Mouse (Mus musculus) naive thymus-derived CD4-positive, alpha-beta T cell, adult 2 months (primary cell): ENCODE data around the gene Apba1.

ENCODE experiments used
- DNase-seq: peaks from one replicate; pipeline ENCODE4 v3.0.0-alpha.2; 2011; ENCODE audit warnings: low read depth

The Apba1 gene

DNA sequence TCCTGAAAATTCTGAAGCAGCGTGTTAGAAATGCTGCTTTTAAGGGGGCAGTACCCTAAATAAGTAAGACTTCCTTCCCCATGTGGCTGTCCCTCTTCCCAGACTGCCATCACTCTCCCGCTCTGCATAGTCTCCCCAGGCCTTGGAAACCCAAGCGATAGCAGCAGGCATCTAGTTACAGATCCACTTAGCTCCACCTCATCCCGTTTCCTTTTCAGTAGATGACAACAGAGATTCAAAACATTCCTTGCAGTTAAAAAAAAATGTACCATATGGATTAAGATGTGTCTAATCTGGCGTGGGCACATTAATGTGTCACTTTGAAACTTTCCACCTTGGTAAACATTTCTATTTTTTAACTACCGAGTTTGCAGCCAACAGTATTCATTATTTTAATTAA, 48.1 kb downstream of the Apba1 start:
- DNase-seq = no peak

DNA sequence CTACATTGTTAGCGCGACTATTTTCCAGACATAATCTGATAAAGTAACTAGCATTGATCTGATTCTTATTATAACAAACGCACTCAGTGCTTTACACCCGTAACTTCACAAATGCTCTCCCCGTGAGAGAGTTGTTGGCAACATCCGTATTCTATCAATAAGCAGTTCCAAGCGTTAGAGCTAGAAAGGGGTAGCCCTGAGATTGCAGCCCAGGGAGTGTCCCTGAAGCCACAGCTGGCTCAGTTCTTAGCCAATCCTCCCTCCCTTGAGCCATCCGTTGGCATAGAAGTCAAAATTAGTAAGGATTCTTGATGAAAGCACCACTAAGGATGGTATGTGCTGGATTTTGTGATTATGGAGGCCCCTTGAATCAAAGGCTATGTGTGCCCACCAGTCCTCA, 48.7 kb downstream of the Apba1 start:
- DNase-seq = no peak

DNA sequence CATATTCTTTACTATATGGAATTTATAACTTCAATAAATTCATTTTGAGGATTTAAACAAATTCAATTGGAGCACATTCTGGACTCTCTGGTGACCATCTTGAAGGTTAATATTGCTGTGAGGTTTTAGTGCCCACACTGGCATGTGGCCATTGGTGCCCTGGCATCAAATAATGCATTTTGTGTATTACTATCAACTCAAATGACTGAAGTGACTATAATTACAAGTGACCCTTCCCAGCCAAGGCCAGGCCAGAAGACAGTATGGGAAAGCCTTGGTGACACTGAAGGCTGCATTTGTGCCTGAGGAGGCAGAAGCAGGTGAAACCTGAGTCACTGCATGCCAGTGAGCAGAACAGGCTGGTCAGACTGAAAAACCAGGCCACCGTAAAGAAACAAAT, 50.5 kb downstream of the Apba1 start:
- no peak for DNase-seq

DNA sequence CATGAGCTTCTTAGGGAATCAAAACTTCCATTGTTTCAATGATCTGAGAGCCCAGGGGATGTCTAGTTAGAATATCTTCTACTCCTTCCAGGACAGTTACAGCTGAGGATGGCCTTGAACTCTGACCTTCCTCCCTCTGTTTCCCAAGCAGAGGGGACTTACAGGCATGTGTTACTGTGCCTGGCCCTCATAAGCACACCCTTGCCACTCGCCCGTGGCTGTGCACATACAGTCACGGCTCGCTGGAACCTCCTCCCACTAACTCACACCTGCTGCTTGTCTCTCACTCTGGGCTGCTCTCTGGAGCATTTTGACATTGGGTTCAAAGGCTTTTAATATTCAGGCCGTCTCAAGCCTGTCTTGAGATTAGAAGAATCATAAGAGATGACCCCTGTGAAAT, 51.8 kb downstream of the Apba1 start:
- DNase-seq = no peak

- DNase-seq = no peak
Observed at GRCm38 (mm10) chr19:23810976-23811375, 52.3 kb downstream of the Apba1 start.

- no peak for DNase-seq
Observed at GRCm38 (mm10) chr19:23816762-23817161, 58.1 kb downstream of the Apba1 start.

DNA sequence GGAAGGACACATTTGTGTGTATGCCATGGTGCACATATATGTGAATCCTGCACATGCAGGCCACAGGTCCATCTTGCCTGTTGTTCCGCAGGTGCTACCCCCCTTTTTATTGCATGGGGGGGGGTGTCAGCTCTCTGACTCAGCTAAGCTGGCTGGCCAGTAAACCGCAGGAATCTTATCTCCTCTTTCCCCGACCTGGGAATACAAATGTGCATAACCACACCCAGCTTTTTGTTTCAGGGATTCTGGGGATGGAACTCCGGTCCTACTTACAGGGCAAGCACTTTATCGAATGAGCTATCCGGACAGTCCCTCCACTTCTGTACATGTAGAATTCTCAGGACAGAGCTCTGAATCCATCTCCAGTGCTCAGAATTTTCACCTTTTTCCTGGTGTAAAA, 58.5 kb downstream of the Apba1 start:
- no peak for DNase-seq

DNA sequence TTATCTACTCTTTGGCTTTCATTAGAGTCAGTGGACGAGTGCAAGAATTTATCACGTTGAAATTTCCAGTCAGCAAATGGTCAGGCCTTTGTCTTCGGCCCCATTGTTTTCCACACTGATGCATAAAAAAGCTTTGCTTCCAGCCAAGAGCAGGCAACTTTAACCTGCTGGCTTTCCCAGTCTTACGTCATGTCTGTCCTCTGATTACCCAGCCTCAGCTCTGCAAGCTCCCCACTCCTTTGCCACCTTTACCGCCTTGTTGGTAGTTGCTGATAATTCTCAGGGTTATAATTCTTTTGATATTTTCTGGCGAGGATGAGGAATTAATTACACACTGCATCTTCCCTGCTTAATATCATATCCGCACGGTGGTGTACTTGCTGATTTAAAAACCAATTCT, 61.2 kb downstream of the Apba1 start:
- DNase-seq = no peak

- DNase-seq = no peak
Observed at GRCm38 (mm10) chr19:23822497-23822896, 63.8 kb downstream of the Apba1 start.

- no peak for DNase-seq
Observed at GRCm38 (mm10) chr19:23823533-23823932, 64.8 kb downstream of the Apba1 start.

DNA sequence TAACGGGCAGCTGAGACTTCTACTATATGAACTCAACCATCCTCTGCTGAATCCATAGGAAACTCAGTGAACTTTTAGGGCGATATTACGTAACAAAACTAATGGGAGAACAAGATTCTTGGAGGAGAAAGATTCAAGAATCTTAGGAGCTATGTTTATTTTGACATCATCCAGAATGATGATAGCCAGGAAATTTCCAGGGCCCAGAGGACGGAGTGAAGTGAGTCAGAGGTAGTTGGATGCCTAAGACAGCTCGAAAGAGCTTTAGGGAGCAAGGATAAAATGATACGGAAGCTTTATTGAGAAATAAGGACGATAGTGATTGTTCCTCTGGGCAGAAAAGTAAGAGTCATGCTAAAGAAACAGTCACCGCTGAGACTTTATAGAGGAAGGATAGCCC, 67.6 kb downstream of the Apba1 start:
- no peak for DNase-seq

- no peak for DNase-seq
Observed at GRCm38 (mm10) chr19:23830761-23831160, 72.1 kb downstream of the Apba1 start.

DNA sequence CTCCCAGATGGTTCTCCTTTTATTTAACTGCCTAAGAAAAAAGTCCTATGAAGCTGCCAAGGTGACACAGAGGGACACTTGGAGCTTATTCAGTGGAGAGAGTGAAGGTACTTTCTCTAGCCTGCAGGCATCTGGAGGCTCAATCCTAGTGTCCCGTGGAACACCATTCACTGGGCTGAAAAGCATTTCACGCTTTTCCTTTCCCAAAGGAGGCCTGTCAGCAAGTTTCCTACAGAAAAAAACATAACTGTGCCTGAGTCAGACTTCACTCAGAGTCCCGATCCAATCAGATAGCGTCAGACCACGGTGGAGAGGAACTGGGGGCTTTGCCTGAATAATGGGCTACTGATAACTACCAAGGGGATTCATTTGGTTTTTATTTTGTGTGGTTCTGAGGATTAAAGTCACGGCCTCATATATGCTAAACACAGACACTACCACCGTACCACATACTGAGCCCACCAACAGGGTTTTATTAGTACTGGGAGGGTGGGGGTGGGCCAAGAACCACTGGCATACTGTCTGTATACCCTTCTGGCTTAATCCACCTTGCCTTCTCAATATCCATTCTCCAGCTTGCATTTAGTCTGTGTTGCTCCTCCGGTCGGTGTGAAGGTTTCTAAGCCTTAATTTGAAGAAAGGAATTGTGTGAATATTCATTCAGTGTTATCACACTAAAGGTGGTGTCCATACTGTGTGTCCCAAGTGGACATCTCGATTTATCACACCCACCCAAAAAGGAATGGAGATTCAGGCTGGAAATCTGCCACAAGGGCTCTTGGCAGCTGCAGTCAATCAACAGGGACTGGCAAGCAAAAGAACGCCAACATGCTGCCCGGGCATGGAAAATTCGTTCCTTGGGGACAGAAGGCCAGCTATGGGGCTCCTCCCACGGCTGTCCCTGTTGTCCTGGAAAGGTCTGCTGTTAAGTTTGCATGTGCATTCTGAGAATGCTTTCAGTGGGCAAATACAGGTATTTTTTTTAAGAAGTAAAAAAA, 75.3 kb downstream of the Apba1 start:
- no peak for DNase-seq

DNA sequence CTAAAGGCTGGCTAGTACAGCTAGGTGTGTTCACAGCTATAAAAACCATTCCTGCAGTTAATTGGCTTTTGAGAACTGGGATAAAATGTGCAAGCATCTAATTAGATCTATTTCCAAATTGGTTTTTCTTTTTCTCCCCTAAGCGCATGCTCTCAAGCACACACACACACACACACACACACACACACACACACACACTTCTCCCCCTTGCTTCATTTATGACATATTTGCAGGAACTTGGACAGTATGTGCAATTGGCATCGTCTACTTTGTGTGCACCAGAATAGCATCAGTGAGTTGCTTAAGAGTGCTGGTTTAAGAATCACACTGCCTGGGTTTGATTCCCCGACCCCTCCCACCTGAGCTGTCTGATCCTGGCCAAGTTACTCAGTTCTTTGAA, 76.0 kb downstream of the Apba1 start:
- DNase-seq = no peak

DNA sequence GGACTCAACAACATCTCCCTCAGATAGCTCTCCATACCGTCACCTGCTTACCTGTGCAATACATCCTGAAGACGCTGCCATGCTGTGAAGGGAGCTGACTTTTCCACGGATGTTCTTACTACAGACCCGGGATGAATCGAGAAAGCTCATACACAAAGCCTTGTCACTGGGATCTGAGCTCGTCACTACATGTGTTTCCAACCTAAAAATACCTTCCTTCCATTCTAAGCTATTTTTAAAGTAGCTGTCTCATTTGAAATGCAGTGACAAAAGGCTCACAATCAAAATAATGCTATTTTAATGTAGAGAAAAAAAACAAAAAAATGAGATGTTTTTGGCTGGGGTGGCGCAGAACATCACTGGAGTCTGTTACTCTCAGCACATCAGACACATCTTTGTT, 97.1 kb downstream of the Apba1 start:
- DNase-seq = no peak

GRCm38 (mm10) chr19:23858091-23858490, 99.4 kb downstream of the Apba1 start:
- DNase-seq = no peak

- no peak for DNase-seq
Observed at GRCm38 (mm10) chr19:23858781-23859180, 100.1 kb downstream of the Apba1 start.

GRCm38 (mm10) chr19:23860151-23860820, 101.6 kb downstream of the Apba1 start:
- DNase-seq = peak; percentile 9

DNA sequence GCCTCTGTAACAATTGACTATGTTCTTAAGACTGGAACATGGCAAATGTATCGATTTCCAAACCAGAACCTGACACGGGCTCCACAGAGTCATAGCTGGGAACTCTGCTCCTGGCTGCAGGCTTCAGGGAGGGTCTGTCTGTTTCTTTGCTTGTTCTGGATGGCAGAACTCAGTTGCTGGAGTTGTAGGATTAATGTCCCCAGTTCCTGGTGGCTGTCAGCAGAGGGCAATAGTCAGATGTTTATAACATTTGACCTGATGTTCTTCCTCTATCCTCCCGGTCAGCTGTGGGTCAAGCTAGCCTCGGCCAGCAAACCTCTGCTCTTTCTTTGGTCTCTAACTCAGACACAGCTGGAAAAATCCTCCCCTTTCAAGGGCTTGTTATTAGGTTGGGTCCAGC, 104.0 kb downstream of the Apba1 start:
- DNase-seq = no peak

- DNase-seq = no peak
Observed at GRCm38 (mm10) chr19:23863959-23864358, 105.3 kb downstream of the Apba1 start.

GRCm38 (mm10) chr19:23866045-23866444, 107.4 kb downstream of the Apba1 start:
- DNase-seq = no peak

- no peak for DNase-seq
Observed at GRCm38 (mm10) chr19:23867052-23867451, 108.4 kb downstream of the Apba1 start.

DNA sequence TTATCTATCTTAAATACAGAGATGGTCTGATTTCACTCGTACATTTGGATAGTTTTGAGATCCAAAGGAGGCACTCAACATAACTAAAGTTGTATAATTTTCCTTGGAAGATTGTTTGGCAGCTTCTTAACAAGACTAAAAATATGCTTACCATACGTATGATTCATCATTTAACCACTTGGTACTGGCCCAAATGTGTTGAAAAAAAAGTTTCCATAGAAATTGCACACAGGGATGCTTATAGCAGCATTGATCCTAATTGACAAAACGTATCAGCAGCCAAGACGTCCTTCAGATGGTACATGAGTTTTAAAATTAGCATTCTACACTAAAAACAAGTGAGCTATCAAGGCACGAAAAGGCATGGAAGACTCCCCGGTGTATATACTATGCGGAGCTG, 108.9 kb downstream of the Apba1 start:
- no peak for DNase-seq
